Mouse (Mus musculus) liver, embryonic 14.5 days (tissue): ENCODE measurements around the gene Lats1. TPM values are rescaled to one million over a fixed set of nuclear protein-coding genes. Genes with fewer than 3 reads are reported as not detected.

Source experiments
- ATAC-seq: fragments of 200-750 bp; cut with Nextera tagmentation; 2 replicates; pipeline ENCODE4 v1.8.0; 2017; ENCODE audit warnings: moderate number of reproducible peaks, mild to moderate bottlenecking, moderate library complexity; ENCODE audit not compliant: insufficient read depth
- DNase-seq, 3 experiments: peaks; one replicate each; pipeline ENCODE4 v3.0.0-alpha.2; 2012 to 2013; ENCODE audit warnings: low read depth in 3 of 3, low spot score in 3 of 3
- H3K27ac ChIP-seq: fragments of 300-500 bp; sonication (generic); 2 replicates; pipeline ENCODE4 v1.5.1; 2014; ENCODE audit warnings: moderate library complexity, mild to moderate bottlenecking, control low read depth, inconsistent platforms
- H3K27me3 ChIP-seq: fragments of 300-500 bp; sonication (generic); 2 replicates; pipeline ENCODE4 v1.6.1; 2014; ENCODE audit warnings: mild to moderate bottlenecking, low read length, moderate library complexity; ENCODE audit not compliant: control insufficient read depth, insufficient read depth
- H3K36me3 ChIP-seq: fragments of 300-500 bp; sonication (generic); replicated peaks from 2 replicates; pipeline ENCODE4 v1.6.1; 2014; ENCODE audit warnings: low read depth; ENCODE audit not compliant: control insufficient read depth, insufficient read depth
- H3K4me1 ChIP-seq, 2 experiments: fragments of 200-500 bp in 1 of 2; fragments of 300-500 bp in 1 of 2; sonication (generic) in 1 of 2; replicated peaks; 2 replicates each; pipeline ENCODE4 v1.6.1; 2012 to 2014; ENCODE audit warnings: antibody characterized with exemption in 1 of 2, inconsistent platforms in 1 of 2, low read length in 1 of 2; ENCODE audit not compliant: control insufficient read depth in 2 of 2, insufficient read depth in 2 of 2
- H3K4me2 ChIP-seq: fragments of 300-500 bp; sonication (generic); 2 replicates; pipeline ENCODE4 v1.6.1; 2014; ENCODE audit warnings: low read depth, mild to moderate bottlenecking, control low read depth, moderate library complexity
- H3K4me3 ChIP-seq, 2 experiments: fragments of 200-500 bp in 1 of 2; fragments of 300-500 bp in 1 of 2; sonication (generic) in 1 of 2; 2 replicates each; pipeline ENCODE4 v1.5.1; 2012 to 2014; ENCODE audit warnings: low read depth in 2 of 2, low read length in 2 of 2, mild to moderate bottlenecking in 2 of 2, control low read depth in 1 of 2, inconsistent platforms in 1 of 2, moderate library complexity in 1 of 2; ENCODE audit not compliant: insufficient read depth in 1 of 2
- H3K9ac ChIP-seq: fragments of 300-500 bp; sonication (generic); replicated peaks from 2 replicates; pipeline ENCODE4 v1.6.1; 2014; ENCODE audit warnings: mild to moderate bottlenecking, control low read depth, moderate library complexity
- H3K9me3 ChIP-seq: fragments of 300-500 bp; sonication (generic); 2 replicates; pipeline ENCODE4 v1.6.1; 2016; ENCODE audit warnings: low read length, mixed read lengths; ENCODE audit not compliant: control insufficient read depth
- CTCF ChIP-seq: IDR thresholded peaks from 2 replicates; pipeline ENCODE4 v1.5.1; 2016; ENCODE audit warnings: antibody characterized with exemption, low read depth, control low read depth
- EP300 ChIP-seq: IDR thresholded peaks from 2 replicates; pipeline ENCODE4 v1.6.1; 2016; ENCODE audit warnings: antibody characterized with exemption, low read depth
- WGBS: fragments of 180-500 bp; shearing (Covaris S2); extraction: QIAGEN DNeasy Blood & Tissue Kit; methylation state at CpG from one replicate; pipeline ENCODE4 v1.1.7; 2014; ENCODE audit not compliant: insufficient replicate concordance; 5-methylcytosine and 5-hydroxymethylcytosine counted together
- polyA plus RNA-seq, 2 experiments: library from polyadenylated mRNA; depleted of rRNA in 1 of 2; stranded (reverse) in 1 of 2; unstranded in 1 of 2; fragments of >200 nt; fragmentation: Nextera tagmentation in 1 of 2; extraction: Ambion mirVana in 1 of 2; gene quantifications; 2 replicates each; pipeline versions ENCODE4 v1.2.1 to v1.2.3; 2012 to 2014

Lats1 gene
- polyA plus RNA-seq, 2 experiments: 2.8 to 4.7 TPM

GRCm38 (mm10) chr10:7725751-7726500 is 44.9 kb downstream of the Lats1 start, which contains the start of gene Katna1:
TSS of gene Katna1 (plus strand) at chr10:7726000.
- Histone ChIP-seq H3K36me3 (no peaks in the 10 kb centered on the region), H3K4me3 (peak within 1 kb of the TSS; percentile 85 to 86), H3K9ac (peak within 1 kb of the TSS; percentile 87), H3K27ac (peak within 1 kb of the TSS; percentile 67), H3K9me3 (no peaks in the 10 kb centered on the region), H3K27me3 (no peaks in the 10 kb centered on the region), H3K4me1 (peaks cover 5 to 10% of the 10 kb centered on the region in 2 experiments; a peak in 3 of 4 replicates), H3K4me2 (peak within 1 kb of the TSS; percentile 95)
- under 1% methylated on average over 49 of the region's 49 CpGs for WGBS
- DNase-seq (peak; percentile 92 to 94 (median 92)), ATAC-seq (peak; percentile 97)
- TF ChIP-seq CTCF (no peak), EP300 (no peak)

- H3K4me2 ChIP-seq: peak overlapping the region; percentile 95
- 0% methylated on average over 8 of the region's 8 CpGs for whole genome bisulfite sequencing
- H3K27me3 ChIP-seq: no peaks in the 10 kb centered on the region
- peaks cover 5 to 10% of the 10 kb centered on the region in 2 experiments; a peak in 3 of 4 replicates for H3K4me1 ChIP-seq
- ATAC-seq (no peak), DNase-seq (peak in 1 of 3 experiments; percentile 16)
- H3K9ac ChIP-seq: peak overlapping the region; percentile 87
- H3K36me3 ChIP-seq: no peaks in the 10 kb centered on the region
- peak overlapping the region; percentile 85 to 86 for H3K4me3 ChIP-seq
- no peaks in the 10 kb centered on the region for H3K9me3 ChIP-seq
- TF ChIP-seq EP300 (no peak), CTCF (no peak)
- H3K27ac ChIP-seq: peak overlapping the region; percentile 40
These were observed 45.4 kb downstream of the Lats1 start for GRCm38 (mm10) chr10:7726501-7726812.

- 11% methylated on average over 3 of the region's 3 CpGs for WGBS
- H3K27me3 ChIP-seq: no peaks in the 10 kb centered on the region
- peaks cover 5 to 10% of the 10 kb centered on the region in 2 experiments; a peak in 3 of 4 replicates for H3K4me1 ChIP-seq
- no peaks in the 10 kb centered on the region for H3K9me3 ChIP-seq
- H3K4me2 ChIP-seq: peak overlapping the region; percentile 95
- no peak overlapping the region for H3K27ac ChIP-seq
- TF ChIP-seq EP300 (no peak), CTCF (no peak)
- ATAC-seq (no peak), DNase-seq (no peak)
- H3K4me3 ChIP-seq: peak overlapping the region; percentile 40 to 86
- peak overlapping the region; percentile 60 for H3K9ac ChIP-seq
- no peaks in the 10 kb centered on the region for H3K36me3 ChIP-seq
These were observed 46.0 kb downstream of the Lats1 start for GRCm38 (mm10) chr10:7727011-7727410.

GRCm38 (mm10) chr10:7731582-7731981 is 50.6 kb downstream of the Lats1 start:
- no peak for DNase-seq
- H3K9me3 ChIP-seq: no peaks in the 10 kb centered on the region
- H3K36me3 ChIP-seq: no peaks in the 10 kb centered on the region
- no peak overlapping the region for H3K4me3 ChIP-seq
- no peak for ATAC-seq
- H3K27me3 ChIP-seq: no peaks in the 10 kb centered on the region
- H3K4me1 ChIP-seq: peaks cover 3 to 10% of the 10 kb centered on the region in 2 experiments; a peak in 3 of 4 replicates
- H3K4me2 ChIP-seq: no peak overlapping the region
- no peak for TF ChIP-seq EP300
- no peak overlapping the region for H3K27ac ChIP-seq
- H3K9ac ChIP-seq: no peak overlapping the region

DNA sequence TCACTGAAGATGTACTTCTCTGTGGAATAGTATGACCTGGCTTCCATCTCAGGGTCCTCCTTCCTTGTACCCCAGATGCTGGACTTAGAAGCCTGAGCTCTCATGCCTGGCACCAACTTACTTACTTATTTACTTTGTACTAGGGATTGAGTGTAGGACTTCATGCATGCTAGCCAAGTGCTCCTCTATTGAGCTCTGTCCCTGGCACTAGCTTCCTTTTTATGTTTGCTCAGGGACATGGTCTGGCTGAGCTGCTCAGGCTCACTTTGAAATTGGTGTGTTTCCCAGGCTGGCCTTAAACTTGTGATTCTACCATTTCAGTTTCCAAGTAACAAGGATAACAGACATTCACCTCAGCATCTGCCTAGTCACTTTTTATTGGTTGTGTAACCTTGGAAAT is 56.1 kb downstream of the Lats1 start:
- ATAC-seq: no peak
- H3K9ac ChIP-seq: no peak overlapping the region
- no peak for TF ChIP-seq CTCF
- no peak for TF ChIP-seq EP300
- peaks cover 6 to 14% of the 10 kb centered on the region in 2 experiments for H3K4me1 ChIP-seq
- no peak overlapping the region for H3K4me2 ChIP-seq
- H3K27ac ChIP-seq: no peak overlapping the region
- no peak overlapping the region for H3K4me3 ChIP-seq
- H3K36me3 ChIP-seq: peaks cover 2% of the 10 kb centered on the region; the same call in 1 of the 2 replicates
- H3K27me3 ChIP-seq: no peaks in the 10 kb centered on the region
- H3K9me3 ChIP-seq: no peaks in the 10 kb centered on the region
- no peak for DNase-seq
